Mouse (Mus musculus): ENCODE measurements at regions not wholly inside any gene's neighbourhood (a gene's known extent, or its start where the extent isn't known, plus 50 kb on each side); places are given as distances from the start of the nearest gene placed in this dataset.
"Not testable (repeated sequence)": the region's sequence is repeated elsewhere in the genome, so short reads cannot be mapped to it uniquely, and the experiment has no call there.

DNA sequence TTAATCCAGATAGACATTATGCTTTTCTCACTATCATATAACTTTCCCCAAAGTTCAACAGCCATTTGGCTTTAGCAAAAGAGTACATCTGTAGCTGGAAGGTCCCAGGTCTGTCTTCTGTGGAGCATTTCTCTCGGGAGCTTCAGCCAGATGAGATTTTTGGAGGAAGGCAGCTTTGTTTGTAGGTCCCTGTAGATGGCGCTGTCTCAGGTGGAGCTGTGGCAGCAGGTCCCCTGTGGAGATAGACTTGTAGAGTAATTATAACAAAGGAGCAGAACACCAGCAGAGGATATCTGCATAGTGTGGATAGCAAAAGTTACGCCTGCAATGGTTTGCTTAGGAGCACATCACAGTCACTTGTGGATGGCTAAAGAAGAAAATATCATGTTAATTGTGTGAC, 97.3 kb downstream of the 1700018G05Rik start:
- not testable (repeated sequence) for TF ChIP-seq CTCF (IDR thresholded peaks at IDR 0.05; ENCODE audit: insufficient read depth, low read length); POLR2A (IDR thresholded peaks at IDR 0.05; ENCODE audit: borderline replicate concordance, extremely low read depth, low read depth, low read length)

All from lung, adult 2 months (tissue).